Mouse (Mus musculus): ENCODE results near the gene Nup210l. TPM values are rescaled to one million over a fixed set of nuclear protein-coding genes. Genes with fewer than 3 reads are reported as not detected.
A peak's percentile ranks its signal among the peaks of the same experiment; 100 is the strongest.

Gene Nup210l
- total RNA-seq, 2 experiments from 2014 or later: 0.04 to 0.08 TPM

GRCm38 (mm10) chr3:90145461-90145860 lies 41.5 kb downstream of the Nup210l start:
- intact Hi-C loops (cut with DNase I; ENCODE audit: low total_unique reads): no loop called here
- no peak for DNase-seq

GRCm38 (mm10) chr3:90146651-90147050 lies 42.7 kb downstream of the Nup210l start:
- DNase-seq: no peak
- intact Hi-C loops (cut with DNase I; ENCODE audit: low total_unique reads): no loop called here

- intact Hi-C loops (cut with DNase I; ENCODE audit: low total_unique reads): no loop called here
- DNase-seq: no peak
Observed at GRCm38 (mm10) chr3:90151086-90151740, 47.3 kb downstream of the Nup210l start.

GRCm38 (mm10) chr3:90155996-90156395 lies 52.1 kb downstream of the Nup210l start:
- DNase-seq: no peak
- intact Hi-C loops (cut with DNase I; ENCODE audit: low total_unique reads): no loop called here

- intact Hi-C loops (cut with DNase I; ENCODE audit: low total_unique reads): no loop called here
Observed at GRCm38 (mm10) chr3:90159757-90160156, 55.8 kb downstream of the Nup210l start.

GRCm38 (mm10) chr3:90161541-90161940 lies 57.6 kb downstream of the Nup210l start:
- DNase-seq: no peak
- intact Hi-C loops (cut with DNase I; ENCODE audit: low total_unique reads): no loop called here

More at GRCm38 (mm10) chr3:90159757-90160156, 55.8 kb downstream of the Nup210l start:
- DNase-seq: no peak

GRCm38 (mm10) chr3:90179566-90179965 lies 75.6 kb downstream of the Nup210l start:
- no peak for DNase-seq
- intact Hi-C loops (cut with DNase I; ENCODE audit: low total_unique reads): no loop called here

GRCm38 (mm10) chr3:90183581-90183980 lies 79.6 kb downstream of the Nup210l start:
- intact Hi-C loops (cut with DNase I; ENCODE audit: low total_unique reads): no loop called here
- no peak for DNase-seq

GRCm38 (mm10) chr3:90190859-90191510 lies 87.1 kb downstream of the Nup210l start:
- no peak for DNase-seq
- intact Hi-C loops (cut with DNase I; ENCODE audit: low total_unique reads): no loop called here

- DNase-seq: no peak
- intact Hi-C loops (cut with DNase I; ENCODE audit: low total_unique reads): no loop called here
Observed at GRCm38 (mm10) chr3:90194759-90195158, 90.8 kb downstream of the Nup210l start.

GRCm38 (mm10) chr3:90195644-90196043 lies 91.7 kb downstream of the Nup210l start:
- intact Hi-C loops (cut with DNase I; ENCODE audit: low total_unique reads): no loop called here
- DNase-seq: no peak

- DNase-seq: no peak
- intact Hi-C loops (cut with DNase I; ENCODE audit: low total_unique reads): no loop called here
Observed at GRCm38 (mm10) chr3:90197548-90197947, 93.6 kb downstream of the Nup210l start.

- DNase-seq: no peak
- intact Hi-C loops (cut with DNase I; ENCODE audit: low total_unique reads): no loop called here
Observed at GRCm38 (mm10) chr3:90202884-90203283, 99.0 kb downstream of the Nup210l start.

- intact Hi-C loops (cut with DNase I; ENCODE audit: low total_unique reads): no loop called here
- DNase-seq: no peak
Observed at GRCm38 (mm10) chr3:90203619-90204018, 99.7 kb downstream of the Nup210l start.

- intact Hi-C loops (cut with DNase I; ENCODE audit: low total_unique reads): no loop called here
- no peak for DNase-seq
Observed at GRCm38 (mm10) chr3:90204582-90204981, 100.7 kb downstream of the Nup210l start.

- DNase-seq: no peak
- intact Hi-C loops (cut with DNase I; ENCODE audit: low total_unique reads): no loop called here
Observed at GRCm38 (mm10) chr3:90208662-90209061, 104.7 kb downstream of the Nup210l start.

GRCm38 (mm10) chr3:90209908-90210566 lies 106.1 kb downstream of the Nup210l start:
- intact Hi-C loops (cut with DNase I; ENCODE audit: low total_unique reads): no loop called here
- no peak for DNase-seq

- DNase-seq: no peak
- intact Hi-C loops (cut with DNase I; ENCODE audit: low total_unique reads): no loop called here
Observed at GRCm38 (mm10) chr3:90211475-90212398, 107.8 kb downstream of the Nup210l start.

GRCm38 (mm10) chr3:90212723-90213122 lies 108.8 kb downstream of the Nup210l start:
- intact Hi-C loops (cut with DNase I; ENCODE audit: low total_unique reads): no loop called here
- DNase-seq: no peak

- peak; percentile 85 for DNase-seq
- intact Hi-C loops (cut with DNase I; ENCODE audit: low total_unique reads): no loop called here
Observed at GRCm38 (mm10) chr3:90213377-90213866, 109.5 kb downstream of the Nup210l start, which contains the start of the genes Rps27 and Rab13. Rps27 (minus strand) TSS chr3:90213651. Rab13 (plus strand) TSS chr3:90213695.
